10 mouse cellular contexts compared by ENCODE assay signal in the genomic region with DNA sequence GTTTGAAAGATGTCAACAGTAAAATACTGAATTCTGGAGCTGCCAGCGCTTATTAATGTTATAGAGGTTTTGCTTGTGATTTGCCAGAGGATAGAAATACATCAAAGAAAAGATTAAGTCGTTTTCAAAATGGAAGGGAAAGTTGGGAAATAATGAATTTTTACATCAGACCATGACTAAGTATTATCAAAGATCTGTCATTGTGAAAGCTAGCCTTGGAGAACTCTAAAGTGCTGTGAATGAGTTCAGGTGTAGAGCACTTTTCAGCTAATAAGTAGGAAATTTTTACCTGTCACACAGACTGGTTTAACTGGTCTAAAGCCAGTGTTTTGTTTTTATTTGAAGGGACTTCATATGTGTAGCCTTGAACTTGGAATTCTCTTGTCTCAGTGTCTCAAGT. TPM values are rescaled to one million over a fixed set of nuclear protein-coding genes. Genes with fewer than 3 reads are reported as not detected.
DNase-seq lines count a peak whose midpoint lies in the region; ATAC-seq and TF ChIP-seq lines count a peak whose summit lies in the region.
"Had no signal": no experiment of that assay in that cellular context is flagged by ENCODE, and none has a peak within 500 bp of the region (broad histone marks: within the 10 kb centered on the region; RNA-seq: fewer than 3 reads in every experiment).

No protein-coding gene starts in this region.

- TF ChIP-seq CTCF in left cerebral cortex, adult 2 months (IDR thresholded peaks at IDR 0.05), result no peak

- H3K27ac ChIP-seq in left cerebral cortex, adult 2 months, result no peak overlapping the region; the same call in 1 of the 2 replicates
- H3K27ac ChIP-seq in forebrain, embryonic 10.5 days, result no peak overlapping the region
- H3K27ac ChIP-seq in limb, embryonic 13.5 days, result no peak overlapping the region
- H3K27ac ChIP-seq in neural tube, embryonic 14.5 days (ENCODE audit: low read depth, low read length), result no peak overlapping the region

- peak overlapping the region; percentile 97; the same call in 1 of the 2 replicates for H3K4me3 ChIP-seq in left cerebral cortex, adult 2 months
- H3K4me3 ChIP-seq in forebrain, embryonic 10.5 days, result peak overlapping the region; percentile 85
- H3K4me3 ChIP-seq in limb, embryonic 13.5 days, result peak overlapping the region; percentile 78
- peak overlapping the region; percentile 83; the same call in 1 of the 2 replicates for H3K4me3 ChIP-seq in neural tube, embryonic 14.5 days (ENCODE audit: low read depth, low read length)

- H3K4me1 ChIP-seq in forebrain, embryonic 10.5 days, result peaks cover 35% of the 10 kb centered on the region
- peaks cover 19% of the 10 kb centered on the region for H3K4me1 ChIP-seq in limb, embryonic 13.5 days
- peaks cover 10% of the 10 kb centered on the region for H3K4me1 ChIP-seq in neural tube, embryonic 14.5 days (ENCODE audit: control insufficient read depth, insufficient read depth, low read length)

- 73% methylated on average over 2 of the region's 2 CpGs for WGBS in forebrain, embryonic 10.5 days
- 73% methylated on average over 2 of the region's 2 CpGs for WGBS in limb, embryonic 13.5 days
- 82% methylated on average over 2 of the region's 2 CpGs for WGBS in neural tube, embryonic 14.5 days

- H3K9ac ChIP-seq in limb, embryonic 13.5 days, result peak overlapping the region; percentile 84
- no peak overlapping the region for H3K9ac ChIP-seq in neural tube, embryonic 14.5 days (replicated peaks; ENCODE audit: low read depth, low read length)

- DNase-seq in left cerebral cortex, adult 2 months (ENCODE audit: extremely low spot score in 1 of 2, low spot score in 2 of 2), result no peak
- DNase-seq in left cerebral cortex, postnatal 14 days (ENCODE audit: low spot score in 2 of 2), result no peak
- DNase-seq in forebrain, embryonic 10.5 days (ENCODE audit: extremely low spot score, low spot score), result no peak
- DNase-seq in adrenal gland, postnatal 36 days, result no peak
- DNase-seq in natural killer cell, adult 2 months (ENCODE audit: low spot score in 2 of 2), result no peak
- no peak for DNase-seq in spleen, postnatal 10 days (ENCODE audit: low spot score in 2 of 2)

- no peak for ATAC-seq in limb, embryonic 13.5 days (ENCODE audit: low FRiP score, low read depth)
- no peak for ATAC-seq in neural tube, embryonic 14.5 days (ENCODE audit: low read depth)

- peak overlapping the region; percentile 78 for H3K4me2 ChIP-seq in limb, embryonic 13.5 days (replicated peaks)
- peak overlapping the region; percentile 78 for H3K4me2 ChIP-seq in neural tube, embryonic 14.5 days (ENCODE audit: low read depth, low read length)

- peaks cover 15% of the 10 kb centered on the region; the same call in 1 of the 2 replicates for H3K27me3 ChIP-seq in forebrain, embryonic 10.5 days (ENCODE audit: poor library complexity, severe bottlenecking)
- H3K27me3 ChIP-seq in limb, embryonic 13.5 days, result no peaks in the 10 kb centered on the region
- H3K27me3 ChIP-seq in neural tube, embryonic 14.5 days (ENCODE audit: control insufficient read depth, insufficient read depth, low read length), result no peaks in the 10 kb centered on the region

- H3K9me3 ChIP-seq in forebrain, embryonic 10.5 days, result no peaks in the 10 kb centered on the region
- no peaks in the 10 kb centered on the region for H3K9me3 ChIP-seq in limb, embryonic 13.5 days
- H3K9me3 ChIP-seq in neural tube, embryonic 14.5 days (ENCODE audit: control insufficient read depth, low read length), result no peaks in the 10 kb centered on the region

- intact Hi-C loops in left cerebral cortex, adult 2 months (cut with DNase I), result no loop called here
- intact Hi-C loops in left cerebral cortex, postnatal 14 days (cut with DNase I), result no loop called here

- H3K36me3 ChIP-seq in forebrain, embryonic 10.5 days (replicated peaks), result peaks cover 9% of the 10 kb centered on the region
- H3K36me3 ChIP-seq in limb, embryonic 13.5 days, result no peaks in the 10 kb centered on the region
- no peaks in the 10 kb centered on the region for H3K36me3 ChIP-seq in neural tube, embryonic 14.5 days (ENCODE audit: control insufficient read depth, insufficient read depth, low read length)

RNA-seq across cellular contexts. Expression of a gene that starts 14.0 kb away (rescaled TPM):
- not detected for total RNA-seq in left cerebral cortex, adult 2 months (2021)
- not detected for total RNA-seq in left cerebral cortex, postnatal 14 days (2021)
- polyA plus RNA-seq in forebrain, embryonic 10.5 days (2016; fragmentation: Nextera tagmentation; extraction: Ambion mirVana), result not detected in 2 replicates
- polyA plus RNA-seq in limb, embryonic 13.5 days (2015; fragmentation: Nextera tagmentation; extraction: Ambion mirVana), result not detected in 2 replicates
- polyA plus RNA-seq in neural tube, embryonic 14.5 days (2014; fragmentation: Nextera tagmentation; extraction: Ambion mirVana), result 0.16 TPM in 1 of 2 replicates, not detected in the other
- not detected for total RNA-seq in adrenal gland, postnatal 36 days (2021)
- total RNA-seq: gastrocnemius, postnatal 4 days had no signal
- polyA plus RNA-seq: macrophage had no signal

RNA-seq across cellular contexts. Expression of a gene that starts 51.8 kb away (rescaled TPM):
- 10 to 100 TPM; 80.8 to 81.2 TPM for total RNA-seq in left cerebral cortex, adult 2 months (2021)
- total RNA-seq in left cerebral cortex, postnatal 14 days (2021), result 10 to 100 TPM; 75.7 to 81.2 TPM
- polyA plus RNA-seq in forebrain, embryonic 10.5 days (2016; fragmentation: Nextera tagmentation; extraction: Ambion mirVana), result 25.6 and 26.8 TPM in 2 replicates
- polyA plus RNA-seq in limb, embryonic 13.5 days (2015; fragmentation: Nextera tagmentation; extraction: Ambion mirVana), result 18.1 and 19.7 TPM in 2 replicates
- 38.8 and 39.1 TPM in 2 replicates for polyA plus RNA-seq in neural tube, embryonic 14.5 days (2014; fragmentation: Nextera tagmentation; extraction: Ambion mirVana)
- 100 to 1,000 TPM; 441 to 587 TPM for total RNA-seq in adrenal gland, postnatal 36 days (2021)

RNA-seq across cellular contexts. Expression of a gene that starts 51.9 kb away (rescaled TPM):
- 10 to 100 TPM; 34.0 to 35.5 TPM for total RNA-seq in left cerebral cortex, adult 2 months (2021)
- total RNA-seq in left cerebral cortex, postnatal 14 days (2021), result 10 to 100 TPM; 36.0 to 36.4 TPM
- 43.6 and 43.7 TPM in 2 replicates for polyA plus RNA-seq in forebrain, embryonic 10.5 days (2016; fragmentation: Nextera tagmentation; extraction: Ambion mirVana)
- 46.3 and 47.3 TPM in 2 replicates for polyA plus RNA-seq in limb, embryonic 13.5 days (2015; fragmentation: Nextera tagmentation; extraction: Ambion mirVana)
- polyA plus RNA-seq in neural tube, embryonic 14.5 days (2014; fragmentation: Nextera tagmentation; extraction: Ambion mirVana), result 28.4 and 31.6 TPM in 2 replicates
- 10 to 100 TPM; 12.0 to 17.7 TPM for total RNA-seq in adrenal gland, postnatal 36 days (2021)

Comparison
In these comparisons a context has a peak if more than half of its experiments do, and no peak if none do; other contexts are left out.
1. RNA of a gene that starts 51.8 kb away (total RNA-seq): 441 to 587 TPM in adrenal gland, postnatal 36 days; 75.7 to 81.2 TPM in left cerebral cortex, postnatal 14 days and 80.8 to 81.2 TPM in left cerebral cortex, adult 2 months; every median in the first group is over 4 times any median in the second.
2. Peak in every context shown above with its lines, with median percentiles within 50 percentile points of each other: H3K4me3 ChIP-seq.